ENCODE assay signal across 8 mouse cellular contexts in genomic region chr10:128367899-128368401, GRCm38 (mm10). TPM values are rescaled to one million over a fixed set of nuclear protein-coding genes. Genes with fewer than 3 reads are reported as not detected.
DNase-seq lines count a peak whose midpoint lies in the region; ATAC-seq and TF ChIP-seq lines count a peak whose summit lies in the region.

No protein-coding gene starts in this region.

- peaks cover 8% of the 10 kb centered on the region for H3K36me3 ChIP-seq in thymus, adult 2 months (ENCODE audit: control insufficient read depth, insufficient read depth, low read length)
- peaks cover 11% of the 10 kb centered on the region; the same call in 1 of the 2 replicates for H3K36me3 ChIP-seq in forebrain, embryonic 16.5 days (ENCODE audit: control insufficient read depth, insufficient read depth)
- H3K36me3 ChIP-seq in limb, embryonic 15.5 days: peaks cover 18% of the 10 kb centered on the region
- H3K36me3 ChIP-seq in stomach, embryonic 16.5 days (ENCODE audit: control insufficient read depth, insufficient read depth, low read length): peaks cover 5% of the 10 kb centered on the region; the same call in 1 of the 2 replicates

- H3K4me2 ChIP-seq in forebrain, embryonic 16.5 days (ENCODE audit: low read length): peak overlapping the region; percentile 87
- peak overlapping the region; percentile 85 for H3K4me2 ChIP-seq in limb, embryonic 15.5 days
- H3K4me2 ChIP-seq in stomach, embryonic 16.5 days (ENCODE audit: low read depth, low read length): peak overlapping the region; percentile 86

- no peak for TF ChIP-seq CTCF in thymus, adult 2 months (IDR thresholded peaks at IDR 0.05; ENCODE audit: borderline replicate concordance, control insufficient read depth, extremely low read depth, insufficient read depth, low read length, poor library complexity)

- no peak for DNase-seq in thymus, adult 2 months
- DNase-seq in thymus, postnatal 10 days (ENCODE audit: low spot score in 2 of 2): no peak
- no peak for DNase-seq in layer of hippocampus, adult 9-11 months
- no peak for DNase-seq in testis, postnatal 10 days (ENCODE audit: low spot score)

- H3K9ac ChIP-seq in forebrain, embryonic 16.5 days (replicated peaks; ENCODE audit: low read depth, low read length): peak overlapping the region; percentile 75
- peak overlapping the region; percentile 69 for H3K9ac ChIP-seq in limb, embryonic 15.5 days
- H3K9ac ChIP-seq in stomach, embryonic 16.5 days (ENCODE audit: low read length): peak overlapping the region; percentile 78

- no peaks in the 10 kb centered on the region for H3K27me3 ChIP-seq in thymus, adult 2 months (ENCODE audit: control insufficient read depth, insufficient read depth, low read length)
- H3K27me3 ChIP-seq in forebrain, embryonic 16.5 days (replicated peaks; ENCODE audit: control insufficient read depth, insufficient read depth, low read length): no peaks in the 10 kb centered on the region
- no peaks in the 10 kb centered on the region for H3K27me3 ChIP-seq in limb, embryonic 15.5 days
- H3K27me3 ChIP-seq in stomach, embryonic 16.5 days (ENCODE audit: control insufficient read depth, insufficient read depth, low read length): no peaks in the 10 kb centered on the region

- H3K27ac ChIP-seq in thymus, adult 2 months (ENCODE audit: control insufficient read depth, insufficient read depth, low read length): peak overlapping the region; percentile 49
- peak overlapping the region; percentile 97 for H3K27ac ChIP-seq in forebrain, embryonic 16.5 days (ENCODE audit: low read length)
- H3K27ac ChIP-seq in limb, embryonic 15.5 days: peak overlapping the region; percentile 97; the same call in 1 of the 2 replicates
- H3K27ac ChIP-seq in stomach, embryonic 16.5 days (ENCODE audit: low read length): peak overlapping the region; percentile 87

- H3K4me1 ChIP-seq in thymus, adult 2 months (replicated peaks; ENCODE audit: control insufficient read depth, insufficient read depth, low read length): peaks cover 11% of the 10 kb centered on the region
- H3K4me1 ChIP-seq in forebrain, embryonic 16.5 days (replicated peaks; ENCODE audit: control insufficient read depth, insufficient read depth, low read length): peaks cover 18% of the 10 kb centered on the region
- H3K4me1 ChIP-seq in limb, embryonic 15.5 days: peaks cover 13% of the 10 kb centered on the region
- peaks cover 3% of the 10 kb centered on the region for H3K4me1 ChIP-seq in stomach, embryonic 16.5 days (ENCODE audit: control insufficient read depth, insufficient read depth, low read length)

- no peak for ATAC-seq in forebrain, embryonic 16.5 days
- ATAC-seq in limb, embryonic 15.5 days (ENCODE audit: insufficient number of reproducible peaks, low FRiP score, low TSS enrichment, low read depth): no peak; the same call in 1 of the 2 replicates
- ATAC-seq in stomach, embryonic 16.5 days (ENCODE audit: insufficient read depth, low FRiP score): peak; percentile 48
- no peak for ATAC-seq in CD4-positive, CD25-positive, alpha-beta regulatory T cell, adult 4 months

- no peak for TF ChIP-seq POLR2A in thymus, adult 2 months (IDR thresholded peaks at IDR 0.05; ENCODE audit: control insufficient read depth, extremely low read depth, insufficient read depth, low read length, poor library complexity)

- H3K4me3 ChIP-seq in thymus, adult 2 months (ENCODE audit: control insufficient read depth, insufficient read depth, low read length): peak overlapping the region; percentile 81
- H3K4me3 ChIP-seq in forebrain, embryonic 16.5 days (replicated peaks; ENCODE audit: low read length): peak overlapping the region; percentile 85
- H3K4me3 ChIP-seq in limb, embryonic 15.5 days: peak overlapping the region; percentile 75
- H3K4me3 ChIP-seq in stomach, embryonic 16.5 days (replicated peaks; ENCODE audit: low read length): peak overlapping the region; percentile 75

- 15% methylated on average over 19 of the region's 19 CpGs for WGBS in thymus, adult 2 months
- 11% methylated on average over 19 of the region's 19 CpGs for WGBS in forebrain, embryonic 16.5 days
- WGBS in limb, embryonic 15.5 days: 15% methylated on average over 19 of the region's 19 CpGs
- 19% methylated on average over 19 of the region's 19 CpGs for WGBS in stomach, embryonic 16.5 days

- H3K9me3 ChIP-seq in forebrain, embryonic 16.5 days (ENCODE audit: control insufficient read depth, low read length): no peaks in the 10 kb centered on the region
- no peaks in the 10 kb centered on the region for H3K9me3 ChIP-seq in limb, embryonic 15.5 days
- H3K9me3 ChIP-seq in stomach, embryonic 16.5 days (replicated peaks; ENCODE audit: control insufficient read depth, low read length): no peaks in the 10 kb centered on the region

RNA-seq across cellular contexts. Expression of gene Coq10a, which starts 0.8 kb away (rescaled TPM):
- polyA plus RNA-seq in thymus, adult 2 months (2012; rRNA removed): 62.9 and 71.7 TPM in 2 replicates
- polyA plus RNA-seq in forebrain, embryonic 16.5 days (2015; fragmentation: Nextera tagmentation; extraction: Ambion mirVana): 32.2 and 32.7 TPM in 2 replicates
- 11.3 and 13.4 TPM in 2 replicates for polyA plus RNA-seq in limb, embryonic 15.5 days (2015; fragmentation: Nextera tagmentation; extraction: Ambion mirVana)
- polyA plus RNA-seq in stomach, embryonic 16.5 days (2015; fragmentation: Nextera tagmentation; extraction: Ambion mirVana): 3.4 and 3.5 TPM in 2 replicates
- polyA plus RNA-seq in CD4-positive, CD25-positive, alpha-beta regulatory T cell, adult 4 months (2017; shearing (Covaris generic)): 10 to 100 TPM; 14.5 to 15.7 TPM

RNA-seq across cellular contexts. Expression of gene Ankrd52, which starts 9.0 kb away (rescaled TPM):
- 71.0 and 87.0 TPM in 2 replicates for polyA plus RNA-seq in thymus, adult 2 months (2012; rRNA removed)
- 11.3 and 13.2 TPM in 2 replicates for polyA plus RNA-seq in forebrain, embryonic 16.5 days (2015; fragmentation: Nextera tagmentation; extraction: Ambion mirVana)
- polyA plus RNA-seq in limb, embryonic 15.5 days (2015; fragmentation: Nextera tagmentation; extraction: Ambion mirVana): 11.0 and 11.3 TPM in 2 replicates
- polyA plus RNA-seq in stomach, embryonic 16.5 days (2015; fragmentation: Nextera tagmentation; extraction: Ambion mirVana): 8.4 and 10.0 TPM in 2 replicates
- 1 to 10 TPM; 2.3 to 3.3 TPM for polyA plus RNA-seq in CD4-positive, CD25-positive, alpha-beta regulatory T cell, adult 4 months (2017; shearing (Covaris generic))

RNA-seq across cellular contexts. Expression of gene Cs, which starts 30.4 kb away (rescaled TPM):
- 215 and 225 TPM in 2 replicates for polyA plus RNA-seq in thymus, adult 2 months (2012; rRNA removed)
- polyA plus RNA-seq in forebrain, embryonic 16.5 days (2015; fragmentation: Nextera tagmentation; extraction: Ambion mirVana): 247 and 259 TPM in 2 replicates
- polyA plus RNA-seq in limb, embryonic 15.5 days (2015; fragmentation: Nextera tagmentation; extraction: Ambion mirVana): 173 and 189 TPM in 2 replicates
- polyA plus RNA-seq in stomach, embryonic 16.5 days (2015; fragmentation: Nextera tagmentation; extraction: Ambion mirVana): 221 and 230 TPM in 2 replicates
- polyA plus RNA-seq in CD4-positive, CD25-positive, alpha-beta regulatory T cell, adult 4 months (2017; shearing (Covaris generic)): 100 to 1,000 TPM; 124 to 182 TPM

RNA-seq across cellular contexts. Expression of gene Slc39a5, which starts 33.1 kb away (rescaled TPM):
- polyA plus RNA-seq in thymus, adult 2 months (2012; rRNA removed): 0.53 and 0.65 TPM in 2 replicates
- 0.10 and 0.25 TPM in 2 replicates for polyA plus RNA-seq in forebrain, embryonic 16.5 days (2015; fragmentation: Nextera tagmentation; extraction: Ambion mirVana)
- polyA plus RNA-seq in limb, embryonic 15.5 days (2015; fragmentation: Nextera tagmentation; extraction: Ambion mirVana): 0.42 TPM in 1 of 2 replicates, not detected in the other
- polyA plus RNA-seq in stomach, embryonic 16.5 days (2015; fragmentation: Nextera tagmentation; extraction: Ambion mirVana): 28.7 and 32.9 TPM in 2 replicates
- polyA plus RNA-seq in CD4-positive, CD25-positive, alpha-beta regulatory T cell, adult 4 months (2017; shearing (Covaris generic)): not detected

RNA-seq across cellular contexts. Expression of gene Nabp2, which starts 43.3 kb away (rescaled TPM):
- 18.0 and 20.8 TPM in 2 replicates for polyA plus RNA-seq in thymus, adult 2 months (2012; rRNA removed)
- polyA plus RNA-seq in forebrain, embryonic 16.5 days (2015; fragmentation: Nextera tagmentation; extraction: Ambion mirVana): 139 and 147 TPM in 2 replicates
- 60.1 and 62.1 TPM in 2 replicates for polyA plus RNA-seq in limb, embryonic 15.5 days (2015; fragmentation: Nextera tagmentation; extraction: Ambion mirVana)
- polyA plus RNA-seq in stomach, embryonic 16.5 days (2015; fragmentation: Nextera tagmentation; extraction: Ambion mirVana): 72.0 and 75.5 TPM in 2 replicates
- 10 to 100 TPM; 63.3 to 77.5 TPM for polyA plus RNA-seq in CD4-positive, CD25-positive, alpha-beta regulatory T cell, adult 4 months (2017; shearing (Covaris generic))
